Mouse (Mus musculus) CD4-positive naive resting alpha-beta T cell, adult 57 days (primary cell): Measurements from ENCODE around the gene Plbd1. TPM values are rescaled to one million over a fixed set of nuclear protein-coding genes. Genes with fewer than 3 reads are reported as not detected.

Experiments used
- total RNA-seq: library from RNA; stranded (reverse); gene quantifications from one replicate; pipeline ENCODE4 v1.2.4, GENCODE M21; 2023

Plbd1 gene
- 12.4 TPM for total RNA-seq

GRCm38 (mm10) chr6:136661706-136662016, at the start of gene Plbd1:
Gene Plbd1 (minus strand): TSS chr6:136661928.

Other genes with a start within 250 kb of the Plbd1 start
- gene E330021D16Rik, start 246.4 kb downstream of the Plbd1 start, total RNA-seq: not detected
- gene Atf7ip, start 155.8 kb downstream of the Plbd1 start, total RNA-seq: 221 TPM
- gene Gucy2c, start 119.8 kb upstream of the Plbd1 start, total RNA-seq: not detected
- 18.8 TPM for gene Hist4h4, start 142.5 kb upstream of the Plbd1 start, total RNA-seq
- gene H2afj, start 146.3 kb upstream of the Plbd1 start, total RNA-seq: 66.6 TPM
- 6.7 TPM for gene BC049715, start 165.7 kb upstream of the Plbd1 start, total RNA-seq
- gene Wbp11, start 166.3 kb upstream of the Plbd1 start, total RNA-seq: 172 TPM
- gene Smco3, start 173.5 kb upstream of the Plbd1 start, total RNA-seq: not detected
- 2.5 TPM for gene Art4, start 195.8 kb upstream of the Plbd1 start, total RNA-seq
- 1.6 TPM for gene Mgp, start 213.9 kb upstream of the Plbd1 start, total RNA-seq